Mouse (Mus musculus): ENCODE measurements at regions not wholly inside any gene's neighbourhood (a gene's known extent, or its start where the extent isn't known, plus 50 kb on each side); places are given as distances from the start of the nearest gene placed in this dataset.

DNA sequence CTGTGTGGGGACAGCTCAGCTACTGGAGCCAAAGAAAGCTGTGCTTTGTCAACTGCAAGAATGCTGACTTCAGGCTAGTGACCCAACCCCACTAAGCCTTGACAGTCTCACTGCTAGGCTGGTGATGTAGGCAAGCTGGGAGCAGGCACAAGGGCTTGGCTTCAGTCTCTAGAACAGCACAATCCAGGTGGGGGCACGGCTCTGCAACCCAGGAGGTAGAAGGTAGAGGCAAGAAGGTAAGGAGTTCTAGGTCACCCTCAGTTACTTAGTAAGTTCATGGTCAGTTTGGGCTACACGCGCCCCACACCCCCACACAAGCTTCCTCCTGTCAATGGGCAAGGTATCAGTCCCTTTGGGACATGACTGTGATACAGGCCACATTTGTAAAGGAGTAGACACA lies 54.2 kb upstream of the 1700021F07Rik start:
- TF ChIP-seq CTCF (IDR thresholded peaks at IDR 0.05; ENCODE audit: borderline replicate concordance, control insufficient read depth, extremely low read depth, insufficient read depth, low read length, poor library complexity) (no peak), POLR2A (IDR thresholded peaks at IDR 0.05; ENCODE audit: control insufficient read depth, extremely low read depth, insufficient read depth, low read length, poor library complexity) (no peak)
- Histone ChIP-seq H3K4me3 (ENCODE audit: control insufficient read depth, insufficient read depth, low read length) (no peak overlapping the region), H3K27ac (ENCODE audit: control insufficient read depth, insufficient read depth, low read length) (no peak overlapping the region), H3K36me3 (ENCODE audit: control insufficient read depth, insufficient read depth, low read length) (no peaks in the 10 kb centered on the region), H3K27me3 (ENCODE audit: control insufficient read depth, insufficient read depth, low read length) (no peaks in the 10 kb centered on the region), H3K4me1 (replicated peaks; ENCODE audit: control insufficient read depth, insufficient read depth, low read length) (peaks cover 25% of the 10 kb centered on the region)
- no peak for DNase-seq
- 96% methylated on average over 3 of the region's 3 CpGs for WGBS

DNA sequence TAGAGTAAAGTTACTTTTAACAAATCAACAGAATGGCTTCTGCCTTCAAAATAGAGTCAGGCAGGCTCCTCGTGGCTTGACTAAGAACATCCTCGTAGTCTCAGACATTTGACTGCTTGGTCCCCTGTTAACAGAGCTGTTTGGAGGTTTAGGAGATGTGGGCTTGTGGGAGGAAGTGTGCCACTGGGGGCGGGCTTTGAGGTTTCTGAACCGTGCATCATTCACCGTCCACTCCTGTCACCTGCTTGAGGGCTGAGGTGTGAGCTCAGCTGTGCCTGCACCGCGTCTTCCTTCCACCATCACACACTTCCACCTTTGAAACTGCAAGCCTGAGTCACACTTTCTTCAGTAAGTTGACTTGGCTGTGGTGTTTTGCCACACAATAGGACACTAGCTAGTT lies 52.6 kb upstream of the 1700021F07Rik start:
- H3K27ac ChIP-seq (ENCODE audit: control insufficient read depth, insufficient read depth, low read length): 0 out of 2 replicates have a peak overlapping the region, but pooled peaks have one; percentile 9
- no peak overlapping the region for H3K4me3 ChIP-seq (ENCODE audit: control insufficient read depth, insufficient read depth, low read length)
- H3K27me3 ChIP-seq (ENCODE audit: control insufficient read depth, insufficient read depth, low read length): no peaks in the 10 kb centered on the region
- WGBS: 2% methylated on average over 7 of the region's 7 CpGs
- H3K4me1 ChIP-seq (replicated peaks; ENCODE audit: control insufficient read depth, insufficient read depth, low read length): peaks cover 25% of the 10 kb centered on the region
- 0 out of 2 replicates have a peak, but pooled peaks have one; percentile 25 for TF ChIP-seq CTCF (IDR thresholded peaks at IDR 0.05; ENCODE audit: borderline replicate concordance, control insufficient read depth, extremely low read depth, insufficient read depth, low read length, poor library complexity)
- no peak for TF ChIP-seq POLR2A (IDR thresholded peaks at IDR 0.05; ENCODE audit: control insufficient read depth, extremely low read depth, insufficient read depth, low read length, poor library complexity)
- H3K36me3 ChIP-seq (ENCODE audit: control insufficient read depth, insufficient read depth, low read length): no peaks in the 10 kb centered on the region
- DNase-seq: peak; percentile 79

Measured in thymus, adult 2 months (tissue).